ENCODE assay signal across 8 mouse cellular contexts in genomic region chr6:124809052-124809774, GRCm38 (mm10). TPM values are rescaled to one million over a fixed set of nuclear protein-coding genes. Genes with fewer than 3 reads are reported as not detected.
DNase-seq lines count a peak whose midpoint lies in the region; ATAC-seq and TF ChIP-seq lines count a peak whose summit lies in the region.

No protein-coding gene starts in this region.

- peak; percentile 3; the same call in 1 of the 2 replicates for ATAC-seq in embryonic facial prominence, embryonic 12.5 days (ENCODE audit: insufficient number of reproducible peaks, insufficient read depth, low FRiP score, low TSS enrichment)
- ATAC-seq in kidney, embryonic 14.5 days (ENCODE audit: low FRiP score, low TSS enrichment), result peak; percentile 14
- peak; percentile 35 for ATAC-seq in liver, embryonic 14.5 days (ENCODE audit: insufficient read depth)
- ATAC-seq in stomach, embryonic 15.5 days (ENCODE audit: insufficient read depth, low FRiP score, low read depth), result peak; percentile 17; the same call in 1 of the 2 replicates

- H3K27ac ChIP-seq in embryonic facial prominence, embryonic 12.5 days, result peak overlapping the region; percentile 91
- peak overlapping the region; percentile 94 for H3K27ac ChIP-seq in heart, embryonic 10.5 days
- peak overlapping the region; percentile 92 for H3K27ac ChIP-seq in kidney, embryonic 14.5 days (ENCODE audit: low read depth, low read length)
- H3K27ac ChIP-seq in liver, embryonic 14.5 days, result peak overlapping the region; percentile 86
- peak overlapping the region; percentile 96 for H3K27ac ChIP-seq in stomach, embryonic 15.5 days

- no peaks in the 10 kb centered on the region for H3K9me3 ChIP-seq in embryonic facial prominence, embryonic 12.5 days
- no peaks in the 10 kb centered on the region for H3K9me3 ChIP-seq in heart, embryonic 10.5 days
- H3K9me3 ChIP-seq in kidney, embryonic 14.5 days (ENCODE audit: control insufficient read depth, low read length), result no peaks in the 10 kb centered on the region
- H3K9me3 ChIP-seq in liver, embryonic 14.5 days (ENCODE audit: control insufficient read depth, low read length), result no peaks in the 10 kb centered on the region
- H3K9me3 ChIP-seq in stomach, embryonic 15.5 days, result no peaks in the 10 kb centered on the region

- TF ChIP-seq CTCF in liver, embryonic 14.5 days (IDR thresholded peaks at IDR 0.05; ENCODE audit: low read depth), result peak; percentile 95

- DNase-seq in B cell, adult 2 months, result peak; percentile 67 to 70
- DNase-seq in adrenal gland, postnatal 36 days, result peak; percentile 89 to 92
- peak; percentile 94 for DNase-seq in heart, embryonic 10.5 days (ENCODE audit: low spot score)
- DNase-seq in liver, embryonic 14.5 days (ENCODE audit: low read depth in 3 of 3, low spot score in 3 of 3), result peak; percentile 61 to 71 (median 66)
- DNase-seq in natural killer cell, adult 2 months (ENCODE audit: low spot score in 2 of 2), result peak; percentile 67 to 71

- peak overlapping the region; percentile 98 for H3K4me2 ChIP-seq in embryonic facial prominence, embryonic 12.5 days (replicated peaks)
- H3K4me2 ChIP-seq in kidney, embryonic 14.5 days (replicated peaks; ENCODE audit: low read depth, low read length), result peak overlapping the region; percentile 89
- H3K4me2 ChIP-seq in liver, embryonic 14.5 days (ENCODE audit: low read depth), result peak overlapping the region; percentile 87
- peak overlapping the region; percentile 97 for H3K4me2 ChIP-seq in stomach, embryonic 15.5 days

- no peak for TF ChIP-seq EP300 in liver, embryonic 14.5 days (IDR thresholded peaks at IDR 0.05; ENCODE audit: low read depth)

- peaks cover 21% of the 10 kb centered on the region for H3K36me3 ChIP-seq in embryonic facial prominence, embryonic 12.5 days
- H3K36me3 ChIP-seq in heart, embryonic 10.5 days, result peaks cover 28% of the 10 kb centered on the region
- peaks cover 24% of the 10 kb centered on the region for H3K36me3 ChIP-seq in kidney, embryonic 14.5 days (ENCODE audit: control insufficient read depth, insufficient read depth, low read length)
- H3K36me3 ChIP-seq in liver, embryonic 14.5 days (replicated peaks; ENCODE audit: control insufficient read depth, insufficient read depth, low read depth), result peaks cover 22% of the 10 kb centered on the region
- H3K36me3 ChIP-seq in stomach, embryonic 15.5 days, result peaks cover 16% of the 10 kb centered on the region

- H3K4me3 ChIP-seq in embryonic facial prominence, embryonic 12.5 days, result peak overlapping the region; percentile 60
- peak overlapping the region; percentile 67 for H3K4me3 ChIP-seq in heart, embryonic 10.5 days
- peak overlapping the region; percentile 53 for H3K4me3 ChIP-seq in kidney, embryonic 14.5 days (ENCODE audit: low read length)
- H3K4me3 ChIP-seq in liver, embryonic 14.5 days (ENCODE audit: insufficient read depth in 1 of 2, low read depth in 2 of 2, low read length in 2 of 2), result peak overlapping the region; percentile 75 to 79
- peak overlapping the region; percentile 68 for H3K4me3 ChIP-seq in stomach, embryonic 15.5 days (replicated peaks)

- no peaks in the 10 kb centered on the region for H3K27me3 ChIP-seq in embryonic facial prominence, embryonic 12.5 days
- no peaks in the 10 kb centered on the region for H3K27me3 ChIP-seq in heart, embryonic 10.5 days (ENCODE audit: insufficient read depth, poor library complexity, severe bottlenecking)
- H3K27me3 ChIP-seq in kidney, embryonic 14.5 days (ENCODE audit: control insufficient read depth, insufficient read depth, low read length), result no peaks in the 10 kb centered on the region
- H3K27me3 ChIP-seq in liver, embryonic 14.5 days (ENCODE audit: control insufficient read depth, insufficient read depth, low read length), result no peaks in the 10 kb centered on the region
- H3K27me3 ChIP-seq in stomach, embryonic 15.5 days (replicated peaks), result no peaks in the 10 kb centered on the region

- peaks cover 33% of the 10 kb centered on the region for H3K4me1 ChIP-seq in embryonic facial prominence, embryonic 12.5 days
- peaks cover 52% of the 10 kb centered on the region for H3K4me1 ChIP-seq in heart, embryonic 10.5 days
- H3K4me1 ChIP-seq in kidney, embryonic 14.5 days (ENCODE audit: control insufficient read depth, insufficient read depth, low read length), result peaks cover 26% of the 10 kb centered on the region
- peaks cover 34 to 39% of the 10 kb centered on the region in 2 experiments for H3K4me1 ChIP-seq in liver, embryonic 14.5 days (replicated peaks; ENCODE audit: control insufficient read depth in 2 of 2, insufficient read depth in 2 of 2, low read length in 1 of 2)
- peaks cover 45% of the 10 kb centered on the region for H3K4me1 ChIP-seq in stomach, embryonic 15.5 days

- under 1% methylated on average over 35 of the region's 35 CpGs for WGBS in embryonic facial prominence, embryonic 12.5 days
- under 1% methylated on average over 35 of the region's 35 CpGs for WGBS in heart, embryonic 10.5 days
- under 1% methylated on average over 35 of the region's 35 CpGs for WGBS in kidney, embryonic 14.5 days
- under 1% methylated on average over 35 of the region's 35 CpGs for WGBS in liver, embryonic 14.5 days (ENCODE audit: insufficient replicate concordance)
- 0% methylated on average over 35 of the region's 35 CpGs for WGBS in stomach, embryonic 15.5 days

- H3K9ac ChIP-seq in embryonic facial prominence, embryonic 12.5 days, result peak overlapping the region; percentile 74
- H3K9ac ChIP-seq in kidney, embryonic 14.5 days (ENCODE audit: low read depth, low read length), result peak overlapping the region; percentile 64
- peak overlapping the region; percentile 77 for H3K9ac ChIP-seq in liver, embryonic 14.5 days (replicated peaks)
- H3K9ac ChIP-seq in stomach, embryonic 15.5 days, result peak overlapping the region; percentile 58

RNA-seq across cellular contexts. Expression of gene Spsb2, which starts 0.8 kb away (rescaled TPM):
- total RNA-seq in adrenal gland, postnatal 36 days (2021), result 10 to 100 TPM; 16.9 to 25.4 TPM
- 7.8 and 10.5 TPM in 2 replicates for polyA plus RNA-seq in embryonic facial prominence, embryonic 12.5 days (2016; fragmentation: Nextera tagmentation; extraction: Ambion mirVana)
- 8.5 and 9.3 TPM in 2 replicates for polyA plus RNA-seq in heart, embryonic 10.5 days (2016; fragmentation: Nextera tagmentation; extraction: Ambion mirVana)
- 8.7 and 11.4 TPM in 2 replicates for polyA plus RNA-seq in kidney, embryonic 14.5 days (2014; fragmentation: Nextera tagmentation; extraction: Ambion mirVana)
- 4.1 and 5.0 TPM in 2 replicates for polyA plus RNA-seq in liver, embryonic 14.5 days (2012; rRNA removed)
- polyA plus RNA-seq in liver, embryonic 14.5 days (2014; fragmentation: Nextera tagmentation; extraction: Ambion mirVana), result 4.7 and 5.0 TPM in 2 replicates
- polyA plus RNA-seq in stomach, embryonic 15.5 days (2015; fragmentation: Nextera tagmentation; extraction: Ambion mirVana), result 11.7 and 12.7 TPM in 2 replicates

RNA-seq across cellular contexts. Expression of gene Tpi1, which starts 4.9 kb away (rescaled TPM):
- total RNA-seq in adrenal gland, postnatal 36 days (2021), result 100 to 1,000 TPM; 406 to 411 TPM
- 615 and 621 TPM in 2 replicates for polyA plus RNA-seq in embryonic facial prominence, embryonic 12.5 days (2016; fragmentation: Nextera tagmentation; extraction: Ambion mirVana)
- polyA plus RNA-seq in heart, embryonic 10.5 days (2016; fragmentation: Nextera tagmentation; extraction: Ambion mirVana), result 1,456 and 1,625 TPM in 2 replicates
- polyA plus RNA-seq in kidney, embryonic 14.5 days (2014; fragmentation: Nextera tagmentation; extraction: Ambion mirVana), result 643 and 681 TPM in 2 replicates
- 266 and 292 TPM in 2 replicates for polyA plus RNA-seq in liver, embryonic 14.5 days (2012; rRNA removed)
- polyA plus RNA-seq in liver, embryonic 14.5 days (2014; fragmentation: Nextera tagmentation; extraction: Ambion mirVana), result 418 and 420 TPM in 2 replicates
- polyA plus RNA-seq in stomach, embryonic 15.5 days (2015; fragmentation: Nextera tagmentation; extraction: Ambion mirVana), result 890 and 914 TPM in 2 replicates

RNA-seq across cellular contexts. Expression of gene Usp5, which starts 20.1 kb away (rescaled TPM):
- total RNA-seq in adrenal gland, postnatal 36 days (2021), result 100 to 1,000 TPM; 120 to 126 TPM
- 191 and 197 TPM in 2 replicates for polyA plus RNA-seq in embryonic facial prominence, embryonic 12.5 days (2016; fragmentation: Nextera tagmentation; extraction: Ambion mirVana)
- 145 and 151 TPM in 2 replicates for polyA plus RNA-seq in heart, embryonic 10.5 days (2016; fragmentation: Nextera tagmentation; extraction: Ambion mirVana)
- polyA plus RNA-seq in kidney, embryonic 14.5 days (2014; fragmentation: Nextera tagmentation; extraction: Ambion mirVana), result 102 and 139 TPM in 2 replicates
- polyA plus RNA-seq in liver, embryonic 14.5 days (2012; rRNA removed), result 24.4 and 27.6 TPM in 2 replicates
- polyA plus RNA-seq in liver, embryonic 14.5 days (2014; fragmentation: Nextera tagmentation; extraction: Ambion mirVana), result 38.0 and 42.5 TPM in 2 replicates
- 116 and 125 TPM in 2 replicates for polyA plus RNA-seq in stomach, embryonic 15.5 days (2015; fragmentation: Nextera tagmentation; extraction: Ambion mirVana)

RNA-seq across cellular contexts. Expression of gene Cdca3, which starts 20.1 kb away (rescaled TPM):
- total RNA-seq in adrenal gland, postnatal 36 days (2021), result 1 to 10 TPM; 5.9 to 9.2 TPM
- 157 and 166 TPM in 2 replicates for polyA plus RNA-seq in embryonic facial prominence, embryonic 12.5 days (2016; fragmentation: Nextera tagmentation; extraction: Ambion mirVana)
- polyA plus RNA-seq in heart, embryonic 10.5 days (2016; fragmentation: Nextera tagmentation; extraction: Ambion mirVana), result 150 and 179 TPM in 2 replicates
- polyA plus RNA-seq in kidney, embryonic 14.5 days (2014; fragmentation: Nextera tagmentation; extraction: Ambion mirVana), result 201 and 232 TPM in 2 replicates
- 147 and 165 TPM in 2 replicates for polyA plus RNA-seq in liver, embryonic 14.5 days (2012; rRNA removed)
- 205 and 206 TPM in 2 replicates for polyA plus RNA-seq in liver, embryonic 14.5 days (2014; fragmentation: Nextera tagmentation; extraction: Ambion mirVana)
- polyA plus RNA-seq in stomach, embryonic 15.5 days (2015; fragmentation: Nextera tagmentation; extraction: Ambion mirVana), result 141 and 159 TPM in 2 replicates

RNA-seq across cellular contexts. Expression of gene Lrrc23, which starts 29.7 kb away (rescaled TPM):
- total RNA-seq in adrenal gland, postnatal 36 days (2021), result under 1 TPM in 1 of 2 experiments, not detected in 1; 0.43 TPM
- 0.59 and 1.0 TPM in 2 replicates for polyA plus RNA-seq in embryonic facial prominence, embryonic 12.5 days (2016; fragmentation: Nextera tagmentation; extraction: Ambion mirVana)
- 0.17 and 0.26 TPM in 2 replicates for polyA plus RNA-seq in heart, embryonic 10.5 days (2016; fragmentation: Nextera tagmentation; extraction: Ambion mirVana)
- 0.39 and 0.61 TPM in 2 replicates for polyA plus RNA-seq in kidney, embryonic 14.5 days (2014; fragmentation: Nextera tagmentation; extraction: Ambion mirVana)
- 0.09 TPM in 1 of 2 replicates, not detected in the other for polyA plus RNA-seq in liver, embryonic 14.5 days (2012; rRNA removed)
- not detected in 2 replicates for polyA plus RNA-seq in liver, embryonic 14.5 days (2014; fragmentation: Nextera tagmentation; extraction: Ambion mirVana)
- polyA plus RNA-seq in stomach, embryonic 15.5 days (2015; fragmentation: Nextera tagmentation; extraction: Ambion mirVana), result 0.35 and 1.3 TPM in 2 replicates

Comparison
In these comparisons a context has a peak if more than half of its experiments do, and no peak if none do; other contexts are left out.
1. Peak in every context shown above with its lines: DNase-seq, ATAC-seq, H3K4me3 ChIP-seq and H3K27ac ChIP-seq.